Mouse (Mus musculus) embryonic fibroblast, embryonic 13.5 days (primary cell): ENCODE results near the gene Dop1a. TPM values are rescaled to one million over a fixed set of nuclear protein-coding genes. Genes with fewer than 3 reads are reported as not detected.
A peak's percentile ranks its signal among the peaks of the same experiment; 100 is the strongest.
"Not testable (repeated sequence)": the region's sequence is repeated elsewhere in the genome, so short reads cannot be mapped to it uniquely, and the experiment has no call there.

ENCODE experiments used
- H3K27ac ChIP-seq: 2 replicates; pipeline ENCODE4 v1.5.1; 2012; ENCODE audit warnings: low read length, control low read depth, inconsistent platforms; ENCODE audit not compliant: insufficient read depth
- H3K4me1 ChIP-seq: 2 replicates; pipeline ENCODE4 v1.6.1; 2011; ENCODE audit warnings: low read length; ENCODE audit not compliant: control insufficient read depth, insufficient read depth
- H3K4me3 ChIP-seq: 2 replicates; pipeline ENCODE4 v1.5.1; 2011; ENCODE audit warnings: mild to moderate bottlenecking, control low read depth, low read length; ENCODE audit not compliant: insufficient read depth
- CTCF ChIP-seq: IDR thresholded peaks from 2 replicates; pipeline ENCODE4 v1.5.1; 2011; ENCODE audit warnings: mild to moderate bottlenecking, control low read depth, low read length, moderate library complexity, borderline replicate concordance; ENCODE audit not compliant: insufficient read depth
- POLR2A ChIP-seq: IDR thresholded peaks from 2 replicates; pipeline ENCODE4 v1.6.1; 2011; ENCODE audit warnings: low read depth, mild to moderate bottlenecking, control low read depth, low read length, moderate library complexity
- polyA plus RNA-seq: library from polyadenylated mRNA; stranded (reverse); fragments of >200 nt; gene quantifications from 2 replicates; pipeline ENCODE4 v1.2.4, GENCODE M21; 2011; ENCODE audit warnings: low read depth; ENCODE audit not compliant: missing spikeins, insufficient read length

The Dop1a gene
- polyA plus RNA-seq, 1 experiment, result 27.5 TPM

- Histone ChIP-seq H3K27ac (no peak overlapping the region), H3K4me3 (no peak overlapping the region), H3K4me1 (no peaks in the 10 kb centered on the region; the same call in 1 of the 2 replicates)
- TF ChIP-seq CTCF (peak; percentile 65; the same call in 1 of the 2 replicates), POLR2A (no peak)
Observed at GRCm38 (mm10) chr9:86572636-86573291, 105.8 kb downstream of the Dop1a start.

DNA sequence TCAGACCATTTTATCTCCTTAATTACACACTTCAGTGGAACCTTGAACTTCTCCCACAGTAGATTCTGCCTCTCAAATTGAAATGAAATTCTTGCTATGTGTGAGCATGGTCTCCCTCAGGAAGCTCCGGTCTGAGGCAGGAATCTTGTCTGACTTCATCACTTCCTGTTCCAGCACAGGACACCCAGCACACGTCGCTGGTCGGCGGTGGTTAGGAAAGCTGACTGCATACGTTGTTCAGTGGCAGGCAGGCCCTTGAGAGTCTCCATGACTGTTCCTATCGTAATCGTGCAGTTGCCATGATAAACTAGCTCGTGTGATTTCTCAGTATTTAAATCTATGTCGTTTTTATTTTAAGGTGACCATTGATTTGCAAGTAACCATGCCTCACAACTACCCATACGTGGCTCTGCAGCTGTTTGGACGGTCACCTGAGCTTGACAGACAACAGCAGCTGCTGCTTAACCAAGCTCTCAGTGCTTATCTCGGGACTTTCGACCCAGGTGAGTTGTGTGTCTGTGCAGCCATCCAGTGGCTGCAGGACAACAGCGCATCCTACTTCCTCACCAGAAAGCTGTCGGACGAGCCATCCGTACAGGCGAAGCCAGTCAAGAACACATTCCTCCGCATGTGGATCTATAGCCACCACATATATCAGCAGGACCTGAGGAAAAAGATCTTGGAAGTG, 106.8 kb downstream of the Dop1a start:
- TF ChIP-seq POLR2A, result no peak
- no peak for TF ChIP-seq CTCF
- H3K4me3 ChIP-seq, result no peak overlapping the region
- no peaks in the 10 kb centered on the region; the same call in 1 of the 2 replicates for H3K4me1 ChIP-seq
- H3K27ac ChIP-seq, result no peak overlapping the region

DNA sequence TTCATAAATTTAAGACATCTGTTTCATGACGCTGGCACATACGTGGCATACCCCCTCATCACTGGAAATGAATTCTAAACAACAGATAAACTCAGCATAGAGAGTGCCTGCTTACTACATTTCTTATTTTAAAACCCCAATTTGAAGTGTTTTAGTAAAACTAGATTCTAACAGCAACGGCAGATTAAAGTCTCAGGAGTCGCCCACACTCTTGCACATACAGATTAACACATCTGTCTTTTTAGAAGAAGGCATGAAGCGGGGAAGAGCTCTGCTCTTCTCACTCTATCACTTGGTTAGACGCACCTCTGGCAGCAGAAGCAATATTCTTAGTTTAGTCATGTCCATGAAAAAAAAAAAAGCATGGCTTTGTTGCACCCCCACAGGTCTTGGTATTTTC, 108.2 kb downstream of the Dop1a start:
- Histone ChIP-seq H3K4me1 (no peaks in the 10 kb centered on the region; the same call in 1 of the 2 replicates), H3K27ac (no peak overlapping the region), H3K4me3 (no peak overlapping the region)
- TF ChIP-seq POLR2A (no peak), CTCF (no peak)

DNA sequence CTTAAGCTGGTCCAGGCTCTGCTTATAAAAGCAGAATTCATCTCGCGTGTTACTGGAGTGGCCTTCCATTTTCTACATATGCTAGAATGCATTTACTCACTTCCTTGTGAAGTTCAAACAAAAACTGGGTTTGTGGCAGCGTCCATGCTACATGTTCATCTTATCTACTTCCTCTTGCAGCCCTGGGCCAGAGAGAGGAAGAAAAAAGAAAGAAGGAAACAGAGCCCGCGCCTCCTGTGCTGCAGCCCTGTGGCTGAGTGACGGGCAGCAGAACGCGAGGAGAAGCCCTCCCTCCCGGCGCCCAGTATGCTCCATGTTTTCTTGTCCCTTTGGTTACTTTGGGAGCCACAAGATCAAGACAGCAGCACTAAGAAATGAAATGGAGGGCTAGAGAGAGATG, 112.7 kb downstream of the Dop1a start:
- H3K4me3 ChIP-seq, result no peak overlapping the region
- H3K4me1 ChIP-seq, result no peaks in the 10 kb centered on the region
- H3K27ac ChIP-seq, result no peak overlapping the region
- TF ChIP-seq POLR2A, result no peak
- TF ChIP-seq CTCF, result no peak

DNA sequence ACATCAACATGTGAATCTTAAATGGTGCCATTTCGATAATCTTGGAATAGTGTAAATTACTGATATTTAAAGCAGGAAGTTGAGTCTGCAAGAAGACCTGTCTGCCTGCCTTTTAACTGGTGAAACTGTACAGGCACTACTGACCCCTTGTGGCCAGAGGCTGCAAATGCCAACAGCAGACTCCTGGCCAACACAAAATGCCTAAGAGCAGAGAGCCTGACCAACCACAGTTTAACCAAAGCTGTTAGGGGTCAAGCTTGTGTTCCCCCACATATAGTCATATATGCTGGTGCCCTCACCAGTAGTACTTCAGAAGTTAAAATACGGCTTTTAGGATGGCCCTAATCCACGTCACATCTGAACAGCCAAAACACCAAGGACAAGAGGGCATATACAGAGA, 116.8 kb downstream of the Dop1a start:
- TF ChIP-seq POLR2A (no peak), CTCF (peak; percentile 81)
- no peak overlapping the region for H3K4me3 ChIP-seq
- no peak overlapping the region for H3K27ac ChIP-seq
- no peaks in the 10 kb centered on the region for H3K4me1 ChIP-seq

DNA sequence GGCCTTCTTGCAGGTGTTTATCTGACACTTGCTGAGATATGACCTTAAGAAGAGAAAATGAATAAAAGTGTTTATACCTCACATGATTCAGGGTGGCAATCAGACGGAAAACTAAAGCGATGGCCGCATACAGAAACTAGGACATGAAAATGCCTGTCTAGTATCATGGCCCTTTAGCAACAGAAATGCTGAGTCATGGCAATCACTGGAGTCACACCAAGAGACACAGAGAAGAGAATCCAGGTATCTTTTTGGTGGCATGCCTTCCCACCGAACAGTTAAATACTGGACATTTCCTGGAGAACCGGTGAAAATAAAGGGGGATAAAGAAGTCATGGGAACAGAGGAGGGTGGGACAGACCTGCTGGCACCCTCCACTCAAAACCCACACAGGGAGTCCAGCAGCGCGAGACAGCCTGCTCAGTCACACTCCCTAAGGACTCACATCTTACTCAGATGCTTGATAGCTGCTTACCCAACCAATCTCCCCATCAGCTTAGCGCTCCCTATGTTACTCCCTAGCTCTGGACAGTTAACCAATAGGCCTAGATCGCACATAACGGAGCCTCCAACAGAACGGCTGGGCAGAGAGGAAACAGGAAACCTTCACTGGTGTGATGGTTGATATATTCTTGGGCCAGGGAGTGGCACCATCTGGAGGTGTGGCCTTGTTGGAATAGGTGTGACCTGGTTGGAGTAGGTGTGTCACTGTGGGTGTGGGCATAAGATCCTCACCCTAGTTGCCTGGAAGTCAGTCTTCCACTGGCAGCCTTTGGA, 120.3 kb downstream of the Dop1a start:
- Histone ChIP-seq H3K4me3 (no peak overlapping the region), H3K27ac (no peak overlapping the region), H3K4me1 (no peaks in the 10 kb centered on the region)
- TF ChIP-seq CTCF (no peak), POLR2A (no peak)

GRCm38 (mm10) chr9:86592676-86593668, 126.0 kb downstream of the Dop1a start:
- H3K4me1 ChIP-seq, result no peaks in the 10 kb centered on the region
- H3K4me3 ChIP-seq, result no peak overlapping the region
- TF ChIP-seq CTCF (no peak), POLR2A (no peak)
- H3K27ac ChIP-seq, result no peak overlapping the region

GRCm38 (mm10) chr9:86594357-86594767, 127.4 kb downstream of the Dop1a start:
- not testable (repeated sequence) for H3K4me1 ChIP-seq, H3K27ac ChIP-seq, H3K4me3 ChIP-seq

- not testable (repeated sequence) for H3K27ac ChIP-seq, H3K4me1 ChIP-seq, H3K4me3 ChIP-seq
Observed at GRCm38 (mm10) chr9:86596983-86597382, 130.0 kb downstream of the Dop1a start.
